Mouse (Mus musculus) erythroblast, embryonic 14.5 days (primary cell): ENCODE measurements around the gene Tmem30a. TPM values are rescaled to one million over a fixed set of nuclear protein-coding genes. Genes with fewer than 3 reads are reported as not detected.

Source experiments
- H3K27me3 ChIP-seq: 2 replicates; pipeline ENCODE4 v1.6.1; 2012; ENCODE audit warnings: inconsistent platforms; ENCODE audit not compliant: control insufficient read depth
- H3K36me3 ChIP-seq: 2 replicates; pipeline ENCODE4 v1.6.1; 2012; ENCODE audit warnings: mild to moderate bottlenecking, inconsistent platforms; ENCODE audit not compliant: control insufficient read depth
- H3K4me1 ChIP-seq: 2 replicates; pipeline ENCODE4 v1.6.1; 2012; ENCODE audit warnings: inconsistent platforms; ENCODE audit not compliant: control insufficient read depth
- H3K4me3 ChIP-seq: replicated peaks from 2 replicates; pipeline ENCODE3; 2012; ENCODE audit warnings: moderate library complexity, mild to moderate bottlenecking, inconsistent platforms
- H3K9me3 ChIP-seq: 2 replicates; pipeline ENCODE4 v1.6.1; 2012; ENCODE audit warnings: low read length, inconsistent platforms, mixed read lengths; ENCODE audit not compliant: control insufficient read depth
- GATA1 ChIP-seq: IDR thresholded peaks from 2 replicates; pipeline ENCODE4 v1.6.1; 2012; ENCODE audit warnings: low read length, inconsistent platforms, mixed read lengths
- TAL1 ChIP-seq: IDR thresholded peaks from 3 replicates; pipeline ENCODE4 v1.6.1; 2012; ENCODE audit warnings: low read length, inconsistent platforms, mixed read lengths
- polyA plus RNA-seq: library from polyadenylated mRNA; stranded (reverse); fragments of >175 nt; gene quantifications from 2 replicates; pipeline ENCODE4 v1.2.3, GENCODE M21; 2012

Gene Tmem30a
- polyA plus RNA-seq, 1 experiment: 7.2 TPM

DNA sequence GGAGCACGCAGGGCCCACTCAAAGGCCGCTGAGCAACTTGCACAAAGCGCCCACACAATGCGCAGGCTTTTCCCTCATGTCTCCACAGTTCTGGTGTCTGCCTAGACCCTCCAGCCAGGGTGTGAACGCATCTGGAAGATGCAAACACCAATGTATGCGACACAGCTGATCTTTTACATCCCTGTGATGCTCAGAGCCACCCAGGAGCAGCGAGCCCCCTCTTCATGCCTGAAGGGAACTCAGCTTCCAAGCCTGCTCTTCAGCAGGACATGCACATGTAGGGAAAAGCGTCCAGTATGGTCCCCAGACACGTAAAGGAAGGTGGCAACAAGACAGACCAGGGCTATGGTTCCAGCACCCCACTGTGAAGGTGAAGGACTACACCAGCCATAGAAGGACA, 73.2 kb downstream of the Tmem30a start:
- no peak overlapping the region for H3K4me3 ChIP-seq
- H3K4me1 ChIP-seq: no peaks in the 10 kb centered on the region
- TF ChIP-seq GATA1 (no peak), TAL1 (no peak)
- H3K27me3 ChIP-seq: peaks cover 52% of the 10 kb centered on the region
- no peaks in the 10 kb centered on the region for H3K9me3 ChIP-seq
- no peaks in the 10 kb centered on the region for H3K36me3 ChIP-seq

DNA sequence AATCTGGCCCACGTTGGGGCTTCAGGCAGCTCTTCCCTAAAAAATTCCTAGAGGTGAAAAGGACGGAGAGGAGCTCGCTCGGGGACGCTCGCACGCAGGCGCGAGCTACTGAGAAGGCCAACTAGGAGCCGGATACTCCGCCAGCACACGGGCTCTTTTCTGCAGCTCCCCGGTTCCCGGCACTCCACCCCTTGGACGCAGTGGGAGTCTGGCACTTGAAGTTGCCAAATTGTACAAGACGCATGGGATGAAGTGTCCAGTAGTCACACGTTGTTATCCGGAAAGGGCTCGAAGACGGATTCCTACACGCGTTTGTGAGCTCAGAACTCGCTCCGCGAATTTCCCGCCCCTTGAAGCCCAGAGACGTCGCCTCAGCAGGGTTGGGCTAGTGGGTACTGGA, 73.9 kb downstream of the Tmem30a start:
- TF ChIP-seq GATA1 (no peak), TAL1 (no peak)
- Histone ChIP-seq H3K9me3 (no peaks in the 10 kb centered on the region), H3K27me3 (peaks cover 56% of the 10 kb centered on the region), H3K36me3 (no peaks in the 10 kb centered on the region), H3K4me1 (no peaks in the 10 kb centered on the region), H3K4me3 (no peak overlapping the region)

Other genes with a start within 250 kb of the Tmem30a start
- gene Col12a1, start 74.7 kb downstream of the Tmem30a start, polyA plus RNA-seq: not detected in 2 replicates
- gene Cox7a2, start 33.6 kb downstream of the Tmem30a start, polyA plus RNA-seq: 7.2 and 7.4 TPM in 2 replicates
- not detected in 2 replicates for gene Filip1, start 219.3 kb upstream of the Tmem30a start, polyA plus RNA-seq